Mouse (Mus musculus) midbrain, embryonic 14.5 days (tissue): ENCODE data around the gene C1qc. TPM values are rescaled to one million over a fixed set of nuclear protein-coding genes. Genes with fewer than 3 reads are reported as not detected.

Experiments used
- ATAC-seq: fragments of 200-750 bp; cut with Nextera tagmentation; 2 replicates; pipeline ENCODE4 v1.8.0; 2017; ENCODE audit warnings: moderate number of reproducible peaks, moderate library complexity; ENCODE audit not compliant: low FRiP score, low TSS enrichment
- DNase-seq: peaks from one replicate; pipeline ENCODE4 v3.0.0-alpha.2; 2015
- H3K27ac ChIP-seq: fragments of 300-500 bp; sonication (generic); replicated peaks from 2 replicates; pipeline ENCODE4 v1.5.1; 2014; ENCODE audit warnings: mild to moderate bottlenecking, low read depth, low read length, moderate library complexity
- H3K27me3 ChIP-seq: fragments of 300-500 bp; sonication (generic); 2 replicates; pipeline ENCODE4 v1.6.1; 2014; ENCODE audit warnings: low read length, control low read depth, mixed read lengths; ENCODE audit not compliant: control insufficient read depth, insufficient read depth
- H3K36me3 ChIP-seq: fragments of 300-500 bp; sonication (generic); 2 replicates; pipeline ENCODE4 v1.6.1; 2014; ENCODE audit warnings: low read length, control low read depth; ENCODE audit not compliant: control insufficient read depth, insufficient read depth
- H3K4me1 ChIP-seq: fragments of 300-500 bp; sonication (generic); 2 replicates; pipeline ENCODE4 v1.6.1; 2014; ENCODE audit warnings: mild to moderate bottlenecking, antibody characterized with exemption, low read length, control low read depth; ENCODE audit not compliant: control insufficient read depth, insufficient read depth
- H3K4me2 ChIP-seq: fragments of 300-500 bp; sonication (generic); 2 replicates; pipeline ENCODE4 v1.6.1; 2014; ENCODE audit warnings: mild to moderate bottlenecking, low read length, moderate library complexity
- H3K4me3 ChIP-seq: fragments of 300-500 bp; sonication (generic); replicated peaks from 2 replicates; pipeline ENCODE4 v1.5.1; 2014; ENCODE audit warnings: low read depth, low read length
- H3K9ac ChIP-seq: fragments of 300-500 bp; sonication (generic); replicated peaks from 2 replicates; pipeline ENCODE4 v1.6.1; 2014; ENCODE audit warnings: mild to moderate bottlenecking, low read length, moderate library complexity
- H3K9me3 ChIP-seq: fragments of 300-500 bp; sonication (generic); 2 replicates; pipeline ENCODE4 v1.6.1; 2016; ENCODE audit warnings: low read length, control low read depth, mixed read lengths; ENCODE audit not compliant: control insufficient read depth
- WGBS: fragments of 180-500 bp; shearing (Covaris S2); extraction: QIAGEN DNeasy Blood & Tissue Kit; methylation state at CpG from one replicate; pipeline ENCODE4 v1.1.7; 2014; 5-methylcytosine and 5-hydroxymethylcytosine counted together
- polyA plus RNA-seq: library from polyadenylated mRNA; unstranded; fragments of >200 nt; fragmentation: Nextera tagmentation; extraction: Ambion mirVana; gene quantifications from 2 replicates; pipeline ENCODE4 v1.2.1, GENCODE M21; 2014

The C1qc gene
- polyA plus RNA-seq, 1 experiment from 2014 or later, result 19.3 TPM

GRCm38 (mm10) chr4:136868371-136868770 is 24.5 kb downstream of the C1qc start:
- no peak overlapping the region for H3K4me2 ChIP-seq
- H3K9ac ChIP-seq, result no peak overlapping the region
- no peaks in the 10 kb centered on the region for H3K9me3 ChIP-seq
- no peaks in the 10 kb centered on the region for H3K36me3 ChIP-seq
- no peak overlapping the region for H3K27ac ChIP-seq
- no peak for DNase-seq
- H3K4me1 ChIP-seq, result peaks cover 28% of the 10 kb centered on the region
- WGBS, result 89% methylated on average over 6 of the region's 6 CpGs
- no peak overlapping the region for H3K4me3 ChIP-seq
- H3K27me3 ChIP-seq, result no peaks in the 10 kb centered on the region
- ATAC-seq, result no peak

GRCm38 (mm10) chr4:136867690-136868345 is 25.0 kb downstream of the C1qc start:
- WGBS, result 11% methylated on average over 12 of the region's 12 CpGs
- peak overlapping the region; percentile 32; the same call in 1 of the 2 replicates for H3K27ac ChIP-seq
- peak; percentile 74 for DNase-seq

GRCm38 (mm10) chr4:136865531-136865930 is 27.3 kb downstream of the C1qc start:
- Histone ChIP-seq H3K36me3 (no peaks in the 10 kb centered on the region), H3K27me3 (no peaks in the 10 kb centered on the region), H3K27ac (peak overlapping the region; percentile 85), H3K4me1 (peaks cover 46% of the 10 kb centered on the region), H3K9ac (peak overlapping the region; percentile 32; the same call in 1 of the 2 replicates), H3K4me3 (no peak overlapping the region), H3K9me3 (no peaks in the 10 kb centered on the region), H3K4me2 (peak overlapping the region; percentile 36)
- 39% methylated on average over 5 of the region's 5 CpGs for WGBS
- ATAC-seq, result no peak
- peak; percentile 63 for DNase-seq

More at GRCm38 (mm10) chr4:136867690-136868345, 25.0 kb downstream of the C1qc start:
- no peak for ATAC-seq
- Histone ChIP-seq H3K9ac (no peak overlapping the region), H3K27me3 (no peaks in the 10 kb centered on the region), H3K4me3 (no peak overlapping the region), H3K4me2 (no peak overlapping the region; the same call in 1 of the 2 replicates), H3K9me3 (no peaks in the 10 kb centered on the region), H3K4me1 (peaks cover 30% of the 10 kb centered on the region), H3K36me3 (no peaks in the 10 kb centered on the region)

GRCm38 (mm10) chr4:136864751-136865470 is 28.0 kb downstream of the C1qc start:
- Histone ChIP-seq H3K4me2 (peak overlapping the region; percentile 36), H3K4me3 (no peak overlapping the region), H3K27ac (peak overlapping the region; percentile 85), H3K27me3 (no peaks in the 10 kb centered on the region), H3K9me3 (no peaks in the 10 kb centered on the region), H3K4me1 (peaks cover 46% of the 10 kb centered on the region), H3K36me3 (no peaks in the 10 kb centered on the region), H3K9ac (peak overlapping the region; percentile 32; the same call in 1 of the 2 replicates)
- peak; percentile 53; the same call in 1 of the 2 replicates for ATAC-seq
- peak; percentile 93 for DNase-seq
- WGBS, result under 1% methylated on average over 15 of the region's 15 CpGs

GRCm38 (mm10) chr4:136863517-136863916 is 29.3 kb downstream of the C1qc start:
- H3K27ac ChIP-seq, result no peak overlapping the region
- peaks cover 46% of the 10 kb centered on the region for H3K4me1 ChIP-seq
- 18% methylated on average over 9 of the region's 9 CpGs for WGBS
- no peaks in the 10 kb centered on the region for H3K36me3 ChIP-seq
- H3K9me3 ChIP-seq, result no peaks in the 10 kb centered on the region
- H3K4me3 ChIP-seq, result no peak overlapping the region
- H3K9ac ChIP-seq, result no peak overlapping the region
- no peaks in the 10 kb centered on the region for H3K27me3 ChIP-seq
- ATAC-seq (no peak), DNase-seq (no peak)
- H3K4me2 ChIP-seq, result no peak overlapping the region

GRCm38 (mm10) chr4:136862411-136862810 is 30.5 kb downstream of the C1qc start:
- DNase-seq (no peak), ATAC-seq (no peak)
- Histone ChIP-seq H3K9ac (no peak overlapping the region), H3K4me2 (no peak overlapping the region), H3K27ac (peak overlapping the region; percentile 73), H3K4me3 (no peak overlapping the region), H3K36me3 (no peaks in the 10 kb centered on the region), H3K9me3 (no peaks in the 10 kb centered on the region), H3K4me1 (peaks cover 42% of the 10 kb centered on the region), H3K27me3 (no peaks in the 10 kb centered on the region)
- WGBS, result 79% methylated on average over 2 of the region's 2 CpGs

GRCm38 (mm10) chr4:136861806-136862205 is 31.1 kb downstream of the C1qc start:
- Histone ChIP-seq H3K27me3 (no peaks in the 10 kb centered on the region), H3K9me3 (no peaks in the 10 kb centered on the region), H3K4me2 (no peak overlapping the region), H3K27ac (peak overlapping the region; percentile 73), H3K4me1 (peaks cover 41% of the 10 kb centered on the region), H3K9ac (0 out of 2 replicates have a peak overlapping the region, but pooled peaks have one; percentile 7), H3K4me3 (no peak overlapping the region), H3K36me3 (no peaks in the 10 kb centered on the region)
- 2% methylated on average over 17 of the region's 17 CpGs for WGBS
- ATAC-seq (peak; percentile 55), DNase-seq (peak; percentile 70)

GRCm38 (mm10) chr4:136860022-136860421 is 32.8 kb downstream of the C1qc start:
- peaks cover 32% of the 10 kb centered on the region for H3K4me1 ChIP-seq
- DNase-seq, result no peak
- no peak overlapping the region for H3K4me3 ChIP-seq
- H3K9me3 ChIP-seq, result no peaks in the 10 kb centered on the region
- H3K4me2 ChIP-seq, result no peak overlapping the region
- no peaks in the 10 kb centered on the region for H3K27me3 ChIP-seq
- no peak overlapping the region for H3K27ac ChIP-seq
- no peak for ATAC-seq
- H3K36me3 ChIP-seq, result no peaks in the 10 kb centered on the region
- 85% methylated on average over 7 of the region's 7 CpGs for WGBS
- no peak overlapping the region for H3K9ac ChIP-seq
